8 mouse cellular contexts compared by ENCODE assay signal in genomic region chr7:75807460-75808304, GRCm38 (mm10). TPM values are rescaled to one million over a fixed set of nuclear protein-coding genes. Genes with fewer than 3 reads are reported as not detected.
DNase-seq lines count a peak whose midpoint lies in the region; ATAC-seq lines count a peak whose summit lies in the region.

No protein-coding gene starts in this region.

- H3K4me3 ChIP-seq in heart, embryonic 11.5 days (ENCODE audit: low read depth, low read length): no peak overlapping the region
- H3K4me3 ChIP-seq in limb, embryonic 11.5 days (ENCODE audit: low read depth, low read length): no peak overlapping the region

- no peaks in the 10 kb centered on the region for H3K27me3 ChIP-seq in heart, embryonic 11.5 days (ENCODE audit: control insufficient read depth, insufficient read depth, low read length)
- H3K27me3 ChIP-seq in limb, embryonic 11.5 days (ENCODE audit: control insufficient read depth, insufficient read depth, low read length): no peaks in the 10 kb centered on the region

- peak; percentile 93 for DNase-seq in heart, adult 11 months
- no peak for DNase-seq in heart, postnatal 25 days (ENCODE audit: low spot score)
- peak; percentile 40 for DNase-seq in 3T3-L1 (ENCODE audit: low read depth, low spot score)
- DNase-seq in adrenal gland, adult 2 months: peak; percentile 30
- DNase-seq in limb, embryonic 11.5 days (ENCODE audit: low spot score): peak; percentile 41
- DNase-seq in testis, postnatal 10 days (ENCODE audit: low spot score): peak; percentile 80
- DNase-seq in layer of hippocampus, adult 8-10 months (ENCODE audit: low spot score in 2 of 2): no peak

- intact Hi-C loops in heart, postnatal 25 days (cut with DNase I): no loop called here

- no peak overlapping the region for H3K4me2 ChIP-seq in heart, embryonic 11.5 days
- no peak overlapping the region for H3K4me2 ChIP-seq in limb, embryonic 11.5 days (ENCODE audit: low read depth, severe bottlenecking)

- H3K27ac ChIP-seq in heart, embryonic 11.5 days (ENCODE audit: low read depth, low read length): no peak overlapping the region
- H3K27ac ChIP-seq in limb, embryonic 11.5 days (replicated peaks; ENCODE audit: low read depth, low read length): no peak overlapping the region

- no peaks in the 10 kb centered on the region for H3K9me3 ChIP-seq in heart, embryonic 11.5 days (replicated peaks; ENCODE audit: control insufficient read depth, low read length)
- H3K9me3 ChIP-seq in limb, embryonic 11.5 days (ENCODE audit: control insufficient read depth, low read length): no peaks in the 10 kb centered on the region

- no peaks in the 10 kb centered on the region for H3K36me3 ChIP-seq in heart, embryonic 11.5 days (ENCODE audit: control insufficient read depth, insufficient read depth, low read length)
- H3K36me3 ChIP-seq in limb, embryonic 11.5 days (ENCODE audit: control insufficient read depth, insufficient read depth, low read length): no peaks in the 10 kb centered on the region

- ATAC-seq in heart, embryonic 11.5 days (replicated peaks; ENCODE audit: insufficient number of reproducible peaks, low FRiP score, low TSS enrichment): peak; percentile 31; the same call in 1 of the 2 replicates
- ATAC-seq in limb, embryonic 11.5 days (ENCODE audit: insufficient number of reproducible peaks, low FRiP score, low TSS enrichment, low read depth): 0 out of 2 replicates have a peak, but pooled peaks have one; percentile 39

- no peak overlapping the region for H3K9ac ChIP-seq in heart, embryonic 11.5 days (ENCODE audit: low read depth, low read length)
- H3K9ac ChIP-seq in limb, embryonic 11.5 days (ENCODE audit: low read length): no peak overlapping the region

- WGBS in heart, embryonic 11.5 days (ENCODE audit: insufficient replicate concordance): 67% methylated on average over 17 of the region's 17 CpGs
- 69% methylated on average over 17 of the region's 17 CpGs for WGBS in limb, embryonic 11.5 days

- peaks cover 10% of the 10 kb centered on the region; the same call in 1 of the 2 replicates for H3K4me1 ChIP-seq in heart, embryonic 11.5 days (ENCODE audit: control insufficient read depth, insufficient read depth, low read length)
- H3K4me1 ChIP-seq in limb, embryonic 11.5 days (ENCODE audit: control insufficient read depth, insufficient read depth, low read length): no peaks in the 10 kb centered on the region

RNA-seq across cellular contexts. Expression of gene Klhl25, which starts 40.4 kb away (rescaled TPM):
- 1 to 10 TPM; 4.1 to 4.8 TPM for total RNA-seq in heart, postnatal 25 days (2021)
- 10 to 100 TPM; 13.6 to 20.1 TPM for total RNA-seq in adrenal gland, adult 2 months (2021)
- 13.4 and 14.9 TPM in 2 replicates for polyA plus RNA-seq in adrenal gland, adult 2 months (2012; rRNA removed)
- 10.3 and 10.9 TPM in 2 replicates for polyA plus RNA-seq in heart, embryonic 11.5 days (2014; fragmentation: Nextera tagmentation; extraction: Ambion mirVana)
- 21.7 and 22.3 TPM in 2 replicates for polyA plus RNA-seq in limb, embryonic 11.5 days (2014; fragmentation: Nextera tagmentation; extraction: Ambion mirVana)
- 10 to 100 TPM in 3 of 4 experiments, 1 to 10 TPM in 1; 7.6 to 14.6 (median 11.4) TPM for total RNA-seq in layer of hippocampus, adult 8-10 months (2022)

Comparison
In these comparisons a context has a peak if more than half of its experiments do, and no peak if none do; other contexts are left out.
1. DNase-seq: peak in heart, adult 11 months (single experiment), 3T3-L1 (single experiment), adrenal gland, adult 2 months (single experiment), limb, embryonic 11.5 days (single experiment) and testis, postnatal 10 days (single experiment); none in heart, postnatal 25 days (single experiment) and layer of hippocampus, adult 8-10 months (0 of 2).